Mouse (Mus musculus) heart, postnatal 0 days (tissue): ENCODE measurements at regions not wholly inside any gene's neighbourhood (a gene's known extent, or its start where the extent isn't known, plus 50 kb on each side); places are given as distances from the start of the nearest gene placed in this dataset.

Experiments
- CTCF ChIP-seq: IDR thresholded peaks from 2 replicates; pipeline ENCODE4 v1.5.1; 2016; ENCODE audit warnings: antibody characterized with exemption, control low read depth, low read depth
- EP300 ChIP-seq: IDR thresholded peaks from 2 replicates; pipeline ENCODE4 v1.6.1; 2016; ENCODE audit warnings: antibody characterized with exemption, low read depth

DNA sequence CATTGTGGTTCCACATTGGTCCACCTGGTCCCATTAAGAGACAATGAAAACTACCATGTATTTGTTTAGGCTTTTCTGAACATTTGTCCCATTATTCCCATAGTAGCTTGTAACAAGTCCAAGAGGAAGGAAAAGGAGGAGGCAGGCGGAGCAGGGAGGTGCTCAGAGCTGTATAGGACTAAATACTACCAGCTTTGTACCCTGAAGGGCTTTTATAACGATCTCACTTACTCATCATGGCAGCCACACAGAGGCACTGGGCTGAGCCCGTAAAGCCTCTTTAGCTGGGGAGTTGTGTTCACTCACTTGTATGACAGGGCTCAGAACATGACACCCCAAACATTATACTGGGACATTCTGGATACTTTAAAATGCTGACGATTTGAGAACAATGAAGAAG lies 425.4 kb downstream of the Nedd1 start:
- TF ChIP-seq CTCF (no peak), EP300 (no peak)
